Mouse (Mus musculus): ENCODE data around the gene Cacna1a. TPM values are rescaled to one million over a fixed set of nuclear protein-coding genes. Genes with fewer than 3 reads are reported as not detected.
"Not testable (repeated sequence)": the region's sequence is repeated elsewhere in the genome, so short reads cannot be mapped to it uniquely, and the experiment has no call there.

Gene Cacna1a
- polyA plus RNA-seq, 1 experiment from 2014 or later: 0.15 TPM

- WGBS (ENCODE audit: insufficient replicate concordance): 42% methylated on average over 1 of the region's 1 CpGs
- Histone ChIP-seq H3K4me2 (no peak overlapping the region), H3K27ac (replicated peaks) (no peak overlapping the region), H3K4me1 (replicated peaks) (no peaks in the 10 kb centered on the region), H3K27me3 (no peaks in the 10 kb centered on the region), H3K36me3 (replicated peaks) (no peaks in the 10 kb centered on the region), H3K4me3 (replicated peaks) (no peak overlapping the region), H3K9me3 (replicated peaks) (no peaks in the 10 kb centered on the region), H3K9ac (no peak overlapping the region)
- no peak for ATAC-seq (ENCODE audit: insufficient read depth)
These were observed 86.2 kb downstream of the Cacna1a start for GRCm38 (mm10) chr8:84474456-84474855.

- no peak overlapping the region for H3K27ac ChIP-seq (replicated peaks)
- H3K27me3 ChIP-seq: no peaks in the 10 kb centered on the region
- no peak overlapping the region for H3K4me2 ChIP-seq
- no peaks in the 10 kb centered on the region for H3K9me3 ChIP-seq (replicated peaks)
- H3K4me1 ChIP-seq (replicated peaks): no peaks in the 10 kb centered on the region
- no peak overlapping the region for H3K9ac ChIP-seq
- H3K4me3 ChIP-seq (replicated peaks): no peak overlapping the region
- H3K36me3 ChIP-seq (replicated peaks): no peaks in the 10 kb centered on the region
- ATAC-seq (ENCODE audit: insufficient read depth): no peak
- 70% methylated on average over 3 of the region's 3 CpGs for WGBS (ENCODE audit: insufficient replicate concordance)
These were observed 89.1 kb downstream of the Cacna1a start for GRCm38 (mm10) chr8:84477341-84477740.

GRCm38 (mm10) chr8:84483004-84483403 is 94.8 kb downstream of the Cacna1a start:
- Histone ChIP-seq H3K4me2 (no peak overlapping the region), H3K36me3 (replicated peaks) (no peaks in the 10 kb centered on the region), H3K4me1 (replicated peaks) (no peaks in the 10 kb centered on the region), H3K9me3 (replicated peaks) (no peaks in the 10 kb centered on the region), H3K27me3 (no peaks in the 10 kb centered on the region), H3K4me3 (replicated peaks) (no peak overlapping the region), H3K27ac (replicated peaks) (no peak overlapping the region), H3K9ac (no peak overlapping the region)
- ATAC-seq (ENCODE audit: insufficient read depth): no peak
- 73% methylated on average over 4 of the region's 4 CpGs for WGBS (ENCODE audit: insufficient replicate concordance)

- H3K4me1 ChIP-seq (replicated peaks): no peaks in the 10 kb centered on the region
- no peak overlapping the region for H3K4me3 ChIP-seq (replicated peaks)
- no peak overlapping the region for H3K4me2 ChIP-seq
- no peak for ATAC-seq (ENCODE audit: insufficient read depth)
- H3K9me3 ChIP-seq (replicated peaks): no peaks in the 10 kb centered on the region
- no peaks in the 10 kb centered on the region for H3K36me3 ChIP-seq (replicated peaks)
- no peak overlapping the region for H3K9ac ChIP-seq
- 51% methylated on average over 4 of the region's 4 CpGs for WGBS (ENCODE audit: insufficient replicate concordance)
- H3K27ac ChIP-seq (replicated peaks): no peak overlapping the region
- no peaks in the 10 kb centered on the region for H3K27me3 ChIP-seq
These were observed 97.1 kb downstream of the Cacna1a start for GRCm38 (mm10) chr8:84485366-84485765.

- Histone ChIP-seq H3K27ac (replicated peaks) (no peak overlapping the region), H3K9ac (no peak overlapping the region)
- no peak for ATAC-seq (ENCODE audit: insufficient read depth)
These were observed 97.6 kb downstream of the Cacna1a start for GRCm38 (mm10) chr8:84485864-84486263.

GRCm38 (mm10) chr8:84489223-84489622 is 101.0 kb downstream of the Cacna1a start:
- H3K4me2 ChIP-seq: no peak overlapping the region
- no peaks in the 10 kb centered on the region for H3K4me1 ChIP-seq (replicated peaks)
- 42% methylated on average over 3 of the region's 3 CpGs for WGBS (ENCODE audit: insufficient replicate concordance)
- ATAC-seq (ENCODE audit: insufficient read depth): no peak
- H3K27me3 ChIP-seq: 0 out of 2 replicates have a peak, but pooled peaks cover 4% of the 10 kb centered on the region
- no peak overlapping the region for H3K27ac ChIP-seq (replicated peaks)
- no peaks in the 10 kb centered on the region for H3K36me3 ChIP-seq (replicated peaks)
- H3K4me3 ChIP-seq (replicated peaks): no peak overlapping the region
- no peaks in the 10 kb centered on the region for H3K9me3 ChIP-seq (replicated peaks)
- no peak overlapping the region for H3K9ac ChIP-seq

More at GRCm38 (mm10) chr8:84485864-84486263, 97.6 kb downstream of the Cacna1a start:
- WGBS (ENCODE audit: insufficient replicate concordance): 53% methylated on average over 7 of the region's 7 CpGs
- H3K27me3 ChIP-seq: no peaks in the 10 kb centered on the region
- no peak overlapping the region for H3K4me2 ChIP-seq
- H3K36me3 ChIP-seq (replicated peaks): no peaks in the 10 kb centered on the region
- H3K4me3 ChIP-seq (replicated peaks): no peak overlapping the region
- H3K9me3 ChIP-seq (replicated peaks): no peaks in the 10 kb centered on the region
- H3K4me1 ChIP-seq (replicated peaks): no peaks in the 10 kb centered on the region

GRCm38 (mm10) chr8:84494541-84495084 is 106.4 kb downstream of the Cacna1a start:
- H3K27ac ChIP-seq (replicated peaks): no peak overlapping the region
- no peak for ATAC-seq (ENCODE audit: insufficient read depth)
- no peaks in the 10 kb centered on the region for H3K36me3 ChIP-seq (replicated peaks)
- no peak overlapping the region for H3K4me3 ChIP-seq (replicated peaks)
- no peaks in the 10 kb centered on the region for H3K9me3 ChIP-seq (replicated peaks)
- H3K4me2 ChIP-seq: no peak overlapping the region
- H3K4me1 ChIP-seq (replicated peaks): no peaks in the 10 kb centered on the region
- 73% methylated on average over 6 of the region's 6 CpGs for WGBS (ENCODE audit: insufficient replicate concordance)
- 0 out of 2 replicates have a peak, but pooled peaks cover 4% of the 10 kb centered on the region for H3K27me3 ChIP-seq
- no peak overlapping the region for H3K9ac ChIP-seq

- H3K9ac ChIP-seq: no peak overlapping the region
- H3K9me3 ChIP-seq (replicated peaks): no peaks in the 10 kb centered on the region
- ATAC-seq (ENCODE audit: insufficient read depth): no peak
These were observed 112.9 kb downstream of the Cacna1a start for GRCm38 (mm10) chr8:84501181-84501580.

GRCm38 (mm10) chr8:84501671-84502308 is 113.5 kb downstream of the Cacna1a start:
- H3K4me3 ChIP-seq (replicated peaks): no peak overlapping the region
- H3K9ac ChIP-seq: no peak overlapping the region
- no peak overlapping the region for H3K27ac ChIP-seq (replicated peaks)
- H3K4me2 ChIP-seq: no peak overlapping the region
- no peak for ATAC-seq (ENCODE audit: insufficient read depth)
- H3K27me3 ChIP-seq: no peaks in the 10 kb centered on the region
- no peaks in the 10 kb centered on the region for H3K9me3 ChIP-seq (replicated peaks)
- WGBS (ENCODE audit: insufficient replicate concordance): 53% methylated on average over 10 of the region's 10 CpGs
- H3K36me3 ChIP-seq (replicated peaks): no peaks in the 10 kb centered on the region
- H3K4me1 ChIP-seq (replicated peaks): no peaks in the 10 kb centered on the region

More at GRCm38 (mm10) chr8:84501181-84501580, 112.9 kb downstream of the Cacna1a start:
- no peaks in the 10 kb centered on the region for H3K36me3 ChIP-seq (replicated peaks)
- H3K27ac ChIP-seq (replicated peaks): no peak overlapping the region
- no peaks in the 10 kb centered on the region for H3K4me1 ChIP-seq (replicated peaks)
- no peak overlapping the region for H3K4me3 ChIP-seq (replicated peaks)
- H3K4me2 ChIP-seq: no peak overlapping the region
- H3K27me3 ChIP-seq: no peaks in the 10 kb centered on the region
- 25% methylated on average over 5 of the region's 5 CpGs for WGBS (ENCODE audit: insufficient replicate concordance)

- H3K36me3 ChIP-seq (replicated peaks): no peaks in the 10 kb centered on the region
- no peak overlapping the region for H3K27ac ChIP-seq (replicated peaks)
- no peak for ATAC-seq (ENCODE audit: insufficient read depth)
- H3K27me3 ChIP-seq: no peaks in the 10 kb centered on the region
- H3K4me1 ChIP-seq (replicated peaks): no peaks in the 10 kb centered on the region
- H3K4me2 ChIP-seq: no peak overlapping the region
- H3K9me3 ChIP-seq (replicated peaks): no peaks in the 10 kb centered on the region
- no peak overlapping the region for H3K9ac ChIP-seq
- no peak overlapping the region for H3K4me3 ChIP-seq (replicated peaks)
- 61% methylated on average over 4 of the region's 4 CpGs for WGBS (ENCODE audit: insufficient replicate concordance)
These were observed 114.4 kb downstream of the Cacna1a start for GRCm38 (mm10) chr8:84502638-84503037.

- WGBS (ENCODE audit: insufficient replicate concordance): 63% methylated on average over 5 of the region's 5 CpGs
- ATAC-seq (ENCODE audit: insufficient read depth): no peak
- Histone ChIP-seq H3K36me3 (replicated peaks) (no peaks in the 10 kb centered on the region), H3K9me3 (replicated peaks) (no peaks in the 10 kb centered on the region), H3K9ac (no peak overlapping the region), H3K27me3 (no peaks in the 10 kb centered on the region), H3K27ac (replicated peaks) (no peak overlapping the region), H3K4me2 (no peak overlapping the region), H3K4me3 (replicated peaks) (no peak overlapping the region), H3K4me1 (replicated peaks) (no peaks in the 10 kb centered on the region)
These were observed 119.0 kb downstream of the Cacna1a start for GRCm38 (mm10) chr8:84507220-84507619.

- H3K4me2 ChIP-seq; H3K4me1 ChIP-seq (replicated peaks); H3K9ac ChIP-seq; H3K27ac ChIP-seq (replicated peaks); H3K4me3 ChIP-seq (replicated peaks); H3K36me3 ChIP-seq (replicated peaks); H3K27me3 ChIP-seq; H3K9me3 ChIP-seq (replicated peaks); ATAC-seq (ENCODE audit: insufficient read depth): not testable (repeated sequence)
- 59% methylated on average over 6 of the region's 6 CpGs for WGBS (ENCODE audit: insufficient replicate concordance)
These were observed 121.5 kb downstream of the Cacna1a start for GRCm38 (mm10) chr8:84509764-84510163.

Data from liver, embryonic 15.5 days (tissue).